Comparison of ENCODE assay signal across 23 mouse cellular contexts in genomic region chr9:115473037-115473436, GRCm38 (mm10).
"Had no signal": no experiment of that assay in that cellular context is flagged by ENCODE, and none has a peak within 500 bp of the region (broad histone marks: within the 10 kb centered on the region; RNA-seq: fewer than 3 reads in every experiment).

No protein-coding gene starts in this region.

- H3K9me3 ChIP-seq: heart, embryonic 10.5 days; hindbrain, embryonic 13.5 days; hindbrain, embryonic 15.5 days; kidney, embryonic 15.5 days; limb, embryonic 15.5 days; liver, embryonic 15.5 days had no signal

- H3K27me3 ChIP-seq: heart, embryonic 12.5 days; hindbrain, embryonic 13.5 days; hindbrain, embryonic 15.5 days; limb, embryonic 13.5 days; limb, embryonic 15.5 days; liver, embryonic 15.5 days had no signal

- ATAC-seq: hindbrain, postnatal 0 days; intestine, embryonic 16.5 days had no signal

- H3K9ac ChIP-seq: heart, embryonic 12.5 days; hindbrain, embryonic 13.5 days; hindbrain, embryonic 15.5 days; kidney, embryonic 15.5 days; limb, embryonic 13.5 days; limb, embryonic 15.5 days; liver, embryonic 15.5 days had no signal

- DNase-seq: gastrocnemius, postnatal 14 days; gastrocnemius, postnatal 36 days; heart, adult 18-20 months; heart, postnatal 10 days; kidney, adult 11 months; kidney, adult 2 months; kidney, adult 9 months; kidney, postnatal 14 days; kidney, postnatal 36 days; layer of hippocampus, postnatal 36 days; left cerebral cortex, postnatal 4 days had no signal

- H3K27ac ChIP-seq: heart, embryonic 10.5 days; hindbrain, embryonic 13.5 days; hindbrain, embryonic 15.5 days; hindbrain, postnatal 0 days; kidney, embryonic 15.5 days; kidney, postnatal 0 days; layer of hippocampus, adult 2 months; limb, embryonic 13.5 days; limb, embryonic 15.5 days had no signal

- H3K4me1 ChIP-seq: heart, embryonic 10.5 days; heart, embryonic 12.5 days; hindbrain, embryonic 13.5 days; hindbrain, embryonic 15.5 days; kidney, embryonic 15.5 days; limb, embryonic 15.5 days had no signal

- H3K4me3 ChIP-seq: heart, embryonic 10.5 days; heart, embryonic 12.5 days; hindbrain, embryonic 13.5 days; hindbrain, embryonic 15.5 days; kidney, embryonic 15.5 days; layer of hippocampus, adult 2 months; limb, embryonic 13.5 days; limb, embryonic 15.5 days; liver, embryonic 15.5 days had no signal

- H3K36me3 ChIP-seq: heart, embryonic 10.5 days; heart, embryonic 12.5 days; hindbrain, embryonic 13.5 days; hindbrain, embryonic 15.5 days; kidney, embryonic 15.5 days; limb, embryonic 13.5 days; limb, embryonic 15.5 days; liver, embryonic 15.5 days had no signal

- H3K4me2 ChIP-seq: heart, embryonic 12.5 days; hindbrain, embryonic 13.5 days; hindbrain, embryonic 15.5 days; kidney, embryonic 15.5 days; limb, embryonic 13.5 days; limb, embryonic 15.5 days; liver, embryonic 15.5 days had no signal
